Mouse (Mus musculus) liver, embryonic 11.5 days (tissue): Measurements from ENCODE around the gene Il20rb. TPM values are rescaled to one million over a fixed set of nuclear protein-coding genes. Genes with fewer than 3 reads are reported as not detected.

Source experiments
- ATAC-seq: fragments of 200-750 bp; cut with Nextera tagmentation; replicated peaks from 2 replicates; pipeline ENCODE4 v1.8.0; 2017; ENCODE audit warnings: moderate number of reproducible peaks, mild to moderate bottlenecking, moderate TSS enrichment, moderate library complexity; ENCODE audit not compliant: low FRiP score
- DNase-seq: peaks from one replicate; pipeline ENCODE4 v3.0.0-alpha.2; 2017; ENCODE audit warnings: low spot score
- H3K27ac ChIP-seq: fragments of 300-500 bp; sonication (generic); 2 replicates; pipeline ENCODE4 v1.5.1; 2014; ENCODE audit warnings: mild to moderate bottlenecking, low read depth, low read length, control low read depth
- H3K27me3 ChIP-seq: fragments of 300-500 bp; sonication (generic); replicated peaks from 2 replicates; pipeline ENCODE4 v1.6.1; 2014; ENCODE audit warnings: low read length, mixed read lengths; ENCODE audit not compliant: control insufficient read depth, insufficient read depth
- H3K36me3 ChIP-seq: fragments of 300-500 bp; sonication (generic); 2 replicates; pipeline ENCODE4 v1.6.1; 2014; ENCODE audit warnings: mild to moderate bottlenecking, low read length, moderate library complexity, mixed read lengths; ENCODE audit not compliant: control insufficient read depth, insufficient read depth
- H3K4me1 ChIP-seq: fragments of 300-500 bp; sonication (generic); replicated peaks from 2 replicates; pipeline ENCODE4 v1.6.1; 2014; ENCODE audit warnings: low read length, mixed read lengths; ENCODE audit not compliant: control insufficient read depth, insufficient read depth
- H3K4me2 ChIP-seq: fragments of 300-500 bp; sonication (generic); 2 replicates; pipeline ENCODE4 v1.6.1; 2014; ENCODE audit warnings: mild to moderate bottlenecking, control low read depth, moderate library complexity
- H3K4me3 ChIP-seq: fragments of 300-500 bp; sonication (generic); 2 replicates; pipeline ENCODE4 v1.5.1; 2014; ENCODE audit warnings: low read depth, low read length, control low read depth
- H3K9ac ChIP-seq: fragments of 300-500 bp; sonication (generic); 2 replicates; pipeline ENCODE4 v1.6.1; 2014; ENCODE audit warnings: low read depth, low read length, control low read depth
- H3K9me3 ChIP-seq: fragments of 300-500 bp; sonication (generic); 2 replicates; pipeline ENCODE4 v1.6.1; 2016; ENCODE audit warnings: low read length, inconsistent platforms, mixed read lengths; ENCODE audit not compliant: control insufficient read depth
- WGBS: fragments of 180-500 bp; shearing (Covaris S2); extraction: QIAGEN DNeasy Blood & Tissue Kit; methylation state at CpG from one replicate; pipeline ENCODE4 v1.1.7; 2014; 5-methylcytosine and 5-hydroxymethylcytosine counted together
- polyA plus RNA-seq: library from polyadenylated mRNA; unstranded; fragments of >200 nt; fragmentation: Nextera tagmentation; extraction: Ambion mirVana; gene quantifications from 2 replicates; pipeline ENCODE4 v1.2.1, GENCODE M21; 2014

The Il20rb gene
- polyA plus RNA-seq, 1 experiment from 2014 or later, result 0.59 TPM

DNA sequence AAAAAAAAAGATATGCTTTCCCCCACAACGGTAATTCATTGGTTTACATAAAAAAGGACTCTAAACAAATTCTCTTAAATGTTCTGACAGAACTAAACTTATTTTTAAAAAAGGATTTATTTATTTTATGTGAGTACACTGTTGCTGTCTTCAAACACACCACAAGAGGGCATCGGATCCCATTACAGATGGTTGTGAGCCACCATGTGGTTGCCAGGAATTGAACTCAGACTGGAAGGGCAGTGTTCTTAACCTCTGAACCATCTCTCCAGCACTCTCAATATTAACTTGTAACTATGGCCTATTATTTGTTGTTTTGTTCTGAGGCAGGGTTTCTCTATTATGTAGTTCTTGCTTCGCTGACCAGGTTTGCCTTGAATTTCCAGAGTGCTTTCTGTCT, 33.4 kb upstream of the Il20rb start:
- Histone ChIP-seq H3K4me1 (peaks cover 5% of the 10 kb centered on the region; the same call in 1 of the 2 replicates), H3K9ac (no peak overlapping the region), H3K4me2 (no peak overlapping the region), H3K36me3 (no peaks in the 10 kb centered on the region), H3K9me3 (no peaks in the 10 kb centered on the region), H3K27me3 (no peaks in the 10 kb centered on the region), H3K27ac (no peak overlapping the region), H3K4me3 (no peak overlapping the region)
- WGBS, result 92% methylated on average over 3 of the region's 3 CpGs
- ATAC-seq (no peak), DNase-seq (no peak)

DNA sequence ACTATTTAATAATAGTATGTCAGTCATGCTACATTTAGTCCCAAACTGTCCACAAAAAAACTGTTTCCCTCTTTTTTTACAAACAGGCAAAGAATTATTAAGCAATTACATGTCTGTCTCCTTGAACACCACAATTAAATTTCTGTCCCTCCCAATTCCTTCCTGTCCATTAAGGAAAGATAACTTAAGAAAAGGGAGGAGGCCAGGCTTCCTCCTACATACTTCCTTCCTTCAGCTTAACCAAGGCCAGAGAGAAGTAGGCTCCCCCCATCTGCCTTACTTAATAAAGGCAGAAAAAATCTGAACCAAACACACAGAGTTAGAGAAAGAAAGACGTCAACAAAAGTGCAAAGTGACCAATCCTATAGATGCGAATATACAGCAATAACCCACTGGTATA, 21.0 kb upstream of the Il20rb start:
- no peaks in the 10 kb centered on the region for H3K27me3 ChIP-seq
- no peak for ATAC-seq
- DNase-seq, result no peak
- no peaks in the 10 kb centered on the region for H3K36me3 ChIP-seq
- no peak overlapping the region for H3K9ac ChIP-seq
- H3K4me3 ChIP-seq, result no peak overlapping the region
- H3K4me2 ChIP-seq, result no peak overlapping the region
- no peak overlapping the region for H3K27ac ChIP-seq
- H3K4me1 ChIP-seq, result 0 out of 2 replicates have a peak, but pooled peaks cover 2% of the 10 kb centered on the region
- WGBS, result 65% methylated on average over 2 of the region's 2 CpGs
- no peaks in the 10 kb centered on the region for H3K9me3 ChIP-seq

DNA sequence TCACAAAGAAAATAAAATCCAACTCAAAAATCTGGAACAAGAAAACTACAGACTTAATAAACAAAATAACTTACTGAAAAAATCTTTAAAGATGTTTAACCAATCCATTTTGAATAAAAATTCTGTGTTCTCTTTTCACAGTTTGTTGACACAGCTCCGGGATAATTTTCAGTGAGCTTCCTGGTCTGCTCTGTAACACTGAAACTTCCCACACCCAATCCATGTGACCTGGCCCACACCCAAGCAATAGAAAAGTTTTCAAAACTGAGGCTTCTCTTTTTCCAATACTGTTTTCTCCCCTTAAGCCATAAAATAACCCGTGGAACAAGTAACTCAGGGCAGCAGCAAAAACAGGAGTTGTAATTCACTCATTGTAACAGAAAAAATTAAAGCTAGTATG, 20.1 kb upstream of the Il20rb start:
- 0 out of 2 replicates have a peak, but pooled peaks cover 2% of the 10 kb centered on the region for H3K4me1 ChIP-seq
- no peak overlapping the region for H3K4me3 ChIP-seq
- H3K36me3 ChIP-seq, result no peaks in the 10 kb centered on the region
- H3K9me3 ChIP-seq, result no peaks in the 10 kb centered on the region
- DNase-seq, result no peak
- H3K9ac ChIP-seq, result no peak overlapping the region
- H3K27me3 ChIP-seq, result no peaks in the 10 kb centered on the region
- ATAC-seq, result no peak
- no peak overlapping the region for H3K27ac ChIP-seq
- no peak overlapping the region for H3K4me2 ChIP-seq
- WGBS, result 54% methylated on average over 2 of the region's 2 CpGs

DNA sequence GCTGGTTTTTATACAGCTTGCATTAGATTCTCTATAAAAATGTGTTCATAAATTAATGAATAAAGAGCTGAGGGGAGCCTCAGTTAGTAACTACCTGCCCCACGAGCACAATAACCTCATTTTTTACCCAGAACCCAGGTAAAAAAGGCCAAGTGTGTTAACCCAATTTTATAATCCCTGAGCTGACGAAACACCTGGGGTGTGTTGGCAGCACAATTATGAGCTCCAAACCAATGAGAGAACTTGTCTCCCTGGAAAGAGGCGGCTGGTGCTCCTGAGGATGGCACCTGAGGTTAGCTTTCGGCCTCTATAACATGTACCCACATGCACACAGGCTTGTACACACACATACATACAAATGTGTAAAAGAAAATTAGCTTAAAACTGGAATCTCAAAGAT, 18.9 kb upstream of the Il20rb start:
- DNase-seq (no peak), ATAC-seq (no peak)
- Histone ChIP-seq H3K9ac (no peak overlapping the region), H3K27me3 (no peaks in the 10 kb centered on the region), H3K4me2 (no peak overlapping the region), H3K4me3 (no peak overlapping the region), H3K36me3 (no peaks in the 10 kb centered on the region), H3K4me1 (0 out of 2 replicates have a peak, but pooled peaks cover 2% of the 10 kb centered on the region), H3K27ac (no peak overlapping the region), H3K9me3 (no peaks in the 10 kb centered on the region)
- 93% methylated on average over 4 of the region's 4 CpGs for WGBS

DNA sequence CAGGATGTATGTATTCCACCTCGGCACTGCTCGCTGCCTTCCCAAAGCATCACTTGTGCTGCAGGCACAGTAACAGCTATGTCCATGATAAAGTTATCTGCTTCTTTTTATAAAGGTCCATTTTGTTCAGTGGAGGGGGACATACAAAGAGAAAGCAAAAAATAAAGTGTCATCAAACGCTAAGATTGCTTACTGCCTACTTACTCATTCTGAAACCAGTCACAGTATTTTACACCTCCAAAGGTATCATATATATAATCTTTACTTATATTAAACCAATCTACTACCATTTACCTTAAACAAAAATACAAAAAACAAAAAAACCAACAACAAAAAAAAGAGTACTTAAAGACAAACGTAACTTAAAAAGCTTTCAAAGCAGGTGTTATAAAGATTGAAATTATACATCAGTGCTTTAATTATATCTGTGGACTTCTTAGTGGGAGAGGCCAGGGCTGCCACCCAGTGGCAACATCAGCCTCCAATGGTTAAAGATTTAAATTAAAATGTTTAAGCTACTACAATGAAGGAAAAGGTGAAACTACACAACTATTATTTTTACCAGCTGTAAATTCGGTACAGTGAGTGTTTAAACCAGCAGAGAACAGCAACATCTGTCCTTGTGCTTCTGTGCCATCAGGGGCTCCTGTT, 7.1 kb upstream of the Il20rb start:
- no peak for ATAC-seq
- Histone ChIP-seq H3K36me3 (no peaks in the 10 kb centered on the region), H3K27ac (no peak overlapping the region)

DNA sequence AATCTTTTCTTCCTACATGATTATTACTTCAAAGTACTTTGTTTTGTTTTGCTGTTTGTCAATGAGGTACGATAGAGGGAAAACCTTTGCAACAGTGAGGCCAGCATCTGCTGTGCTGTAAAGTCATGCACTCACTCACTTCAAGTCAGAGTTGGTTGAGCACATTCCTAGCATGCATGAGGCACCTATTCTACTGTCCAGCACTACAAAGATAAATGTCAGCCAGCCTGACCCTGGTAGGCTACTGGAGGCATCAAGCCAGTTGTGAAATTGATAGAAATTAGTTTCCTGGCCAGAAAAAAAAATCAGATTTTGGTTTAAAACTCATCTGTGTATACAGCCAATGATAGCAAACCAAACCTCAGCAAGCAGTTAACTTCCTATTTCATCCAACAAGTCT, 4.8 kb upstream of the Il20rb start:
- Histone ChIP-seq H3K27me3 (no peaks in the 10 kb centered on the region), H3K9ac (no peak overlapping the region), H3K4me3 (no peak overlapping the region), H3K27ac (no peak overlapping the region), H3K4me1 (no peaks in the 10 kb centered on the region), H3K36me3 (no peaks in the 10 kb centered on the region), H3K4me2 (no peak overlapping the region), H3K9me3 (no peaks in the 10 kb centered on the region)
- ATAC-seq (no peak), DNase-seq (no peak)
- WGBS, result 84% methylated on average over 1 of the region's 1 CpGs

More for the DNA sequence above, 7.1 kb upstream of the Il20rb start:
- no peaks in the 10 kb centered on the region for H3K27me3 ChIP-seq
- H3K4me3 ChIP-seq, result no peak overlapping the region
- H3K9me3 ChIP-seq, result no peaks in the 10 kb centered on the region
- WGBS, result 89% methylated on average over 5 of the region's 5 CpGs
- no peak overlapping the region for H3K4me2 ChIP-seq
- DNase-seq, result no peak
- H3K4me1 ChIP-seq, result no peaks in the 10 kb centered on the region
- H3K9ac ChIP-seq, result no peak overlapping the region

DNA sequence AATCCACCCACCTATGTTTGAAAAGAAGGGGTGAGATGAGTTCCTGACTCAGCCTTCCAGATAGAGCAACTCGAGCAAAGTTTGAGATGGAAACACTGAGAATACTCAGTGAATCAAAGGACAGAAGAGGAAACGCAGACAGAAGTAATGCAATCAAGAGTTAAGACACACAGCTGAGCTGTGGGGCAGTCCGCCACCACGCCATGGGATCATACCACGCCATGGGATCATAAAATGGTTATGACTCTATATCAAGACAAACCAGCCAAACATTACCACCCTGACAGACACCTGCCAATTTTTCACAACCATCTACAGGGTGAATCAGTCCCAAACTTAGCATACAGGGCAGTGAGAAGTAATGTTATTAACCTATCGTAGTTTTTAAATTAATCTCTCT, 2.4 kb upstream of the Il20rb start:
- ATAC-seq (no peak), DNase-seq (no peak)
- Histone ChIP-seq H3K4me2 (no peak overlapping the region), H3K4me3 (no peak overlapping the region), H3K36me3 (no peaks in the 10 kb centered on the region), H3K9ac (no peak overlapping the region), H3K27ac (no peak overlapping the region), H3K9me3 (no peaks in the 10 kb centered on the region), H3K27me3 (no peaks in the 10 kb centered on the region), H3K4me1 (no peaks in the 10 kb centered on the region)
- 89% methylated on average over 6 of the region's 6 CpGs for WGBS

DNA sequence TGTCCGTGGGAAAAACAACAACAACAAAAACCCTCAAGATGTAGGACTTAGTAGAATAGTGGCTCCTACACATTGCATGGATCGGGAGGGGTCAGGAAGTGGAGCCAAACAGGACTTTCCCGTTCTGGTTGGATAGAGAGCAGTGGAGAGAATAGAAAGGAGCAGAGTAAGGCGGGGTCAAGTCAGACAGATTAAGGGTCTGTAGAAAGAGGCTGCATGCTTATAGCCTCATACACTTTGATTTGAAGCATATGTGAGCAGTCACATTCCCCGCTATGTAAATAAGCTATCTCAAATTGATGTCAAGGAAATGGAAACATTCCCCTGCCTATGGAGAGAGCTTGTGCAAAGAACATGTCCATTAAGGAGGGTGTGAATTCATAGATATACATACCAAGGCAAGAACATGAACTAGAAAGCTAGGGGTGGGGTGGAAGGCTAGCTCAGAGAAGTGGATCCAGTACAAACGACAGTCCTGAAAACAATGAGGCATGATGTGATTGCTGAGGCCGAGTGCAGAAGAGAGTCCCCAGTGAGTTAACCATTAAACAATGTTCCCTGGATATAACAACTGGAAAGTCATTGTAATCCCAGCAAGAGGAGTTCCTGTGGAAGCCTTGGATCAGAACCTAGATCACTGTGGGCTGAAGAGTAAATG, 1.6 kb upstream of the Il20rb start:
- Histone ChIP-seq H3K4me1 (no peaks in the 10 kb centered on the region), H3K9ac (no peak overlapping the region), H3K9me3 (no peaks in the 10 kb centered on the region), H3K4me3 (no peak overlapping the region), H3K36me3 (no peaks in the 10 kb centered on the region), H3K27ac (no peak overlapping the region), H3K4me2 (no peak overlapping the region), H3K27me3 (no peaks in the 10 kb centered on the region)
- WGBS, result 76% methylated on average over 7 of the region's 7 CpGs
- ATAC-seq, result no peak
- DNase-seq, result no peak

DNA sequence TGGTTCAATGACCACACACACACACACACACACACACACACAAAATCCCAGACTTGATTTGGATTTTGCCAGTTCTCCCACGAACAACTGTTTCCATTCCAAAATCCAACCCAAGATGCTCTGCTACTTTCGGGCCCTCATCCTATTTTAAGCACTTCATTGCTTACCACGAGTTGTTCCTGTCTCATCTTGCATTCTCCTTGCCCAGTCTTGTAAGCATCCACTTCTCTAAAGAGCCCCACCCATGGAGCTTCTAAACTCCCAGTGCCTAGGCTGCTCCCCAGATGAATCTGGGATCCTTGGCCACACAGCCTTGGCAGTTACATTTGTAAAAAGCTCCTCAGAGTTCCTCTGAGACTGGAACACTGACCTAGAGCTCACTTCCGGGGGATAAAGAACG, 3.3 kb downstream of the Il20rb start:
- no peaks in the 10 kb centered on the region for H3K4me1 ChIP-seq
- no peak overlapping the region for H3K4me2 ChIP-seq
- H3K27ac ChIP-seq, result no peak overlapping the region
- no peaks in the 10 kb centered on the region for H3K36me3 ChIP-seq
- no peak overlapping the region for H3K4me3 ChIP-seq
- 87% methylated on average over 5 of the region's 5 CpGs for WGBS
- H3K9me3 ChIP-seq, result no peaks in the 10 kb centered on the region
- H3K9ac ChIP-seq, result no peak overlapping the region
- ATAC-seq, result no peak
- no peaks in the 10 kb centered on the region for H3K27me3 ChIP-seq
- DNase-seq, result no peak
